Mouse (Mus musculus) small intestine, adult 2 months (tissue): ENCODE results near the gene 4930518I15Rik.

Experiments used
- CTCF ChIP-seq: fragments of 200-500 bp; IDR thresholded peaks from 2 replicates; pipeline ENCODE4 v1.5.1; 2012; ENCODE audit warnings: low read depth, mild to moderate bottlenecking, control low read depth, inconsistent platforms, low read length, moderate library complexity, mixed read lengths; ENCODE audit not compliant: insufficient replicate concordance, insufficient read length; ENCODE audit errors: extremely low read depth
- POLR2A ChIP-seq: fragments of 200-500 bp; IDR thresholded peaks from 2 replicates; pipeline ENCODE4 v1.6.1; 2012; ENCODE audit warnings: low read depth, mild to moderate bottlenecking, control low read depth, inconsistent platforms, low read length, moderate library complexity

- no peak for TF ChIP-seq CTCF
- no peak for TF ChIP-seq POLR2A
These were observed 4.4 kb upstream of the 4930518I15Rik start for GRCm38 (mm10) chr2:156862041-156862717.
